Mouse (Mus musculus): ENCODE data around the gene Cubn. TPM values are rescaled to one million over a fixed set of nuclear protein-coding genes. Genes with fewer than 3 reads are reported as not detected.
A peak's percentile ranks its signal among the peaks of the same experiment; 100 is the strongest.

Gene Cubn
- polyA plus RNA-seq, 1 experiment from 2014 or later: 0.29 TPM

DNA sequence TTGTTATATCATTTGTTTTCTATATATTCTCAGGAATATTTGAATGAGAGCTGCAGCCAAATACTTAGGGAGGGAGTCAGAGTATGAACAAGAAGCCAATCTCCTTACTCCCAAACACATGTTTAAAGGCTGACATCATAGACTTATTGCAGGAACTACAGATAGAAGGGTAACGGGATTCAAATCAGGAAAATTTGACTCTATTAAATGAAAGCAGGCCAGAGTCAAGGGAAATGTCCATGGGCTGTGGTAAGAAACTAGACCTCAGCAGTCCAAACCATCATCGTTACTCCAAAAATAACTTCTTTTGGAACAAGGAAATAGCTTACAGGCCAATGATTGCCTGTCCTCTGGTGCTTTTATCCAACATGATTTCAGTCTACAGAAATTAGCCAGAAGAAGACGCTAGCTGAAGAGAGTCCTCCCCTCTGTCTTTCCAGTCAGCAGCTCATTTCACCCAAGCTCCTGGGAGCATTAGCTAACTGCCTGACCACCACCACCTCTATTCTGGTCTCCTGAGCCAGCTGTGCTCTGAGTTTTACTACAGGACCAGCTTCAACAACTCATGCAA, 53.3 kb downstream of the Cubn start:
- Histone ChIP-seq H3K27ac (ENCODE audit: low read depth, low read length) (no peak overlapping the region), H3K27me3 (ENCODE audit: control insufficient read depth, insufficient read depth, low read length) (no peaks in the 10 kb centered on the region), H3K9ac (ENCODE audit: low read length) (no peak overlapping the region), H3K4me1 (ENCODE audit: control insufficient read depth, insufficient read depth, low read length) (no peaks in the 10 kb centered on the region), H3K4me3 (ENCODE audit: low read depth, low read length) (no peak overlapping the region), H3K4me2 (ENCODE audit: low read depth) (no peak overlapping the region), H3K36me3 (ENCODE audit: control insufficient read depth, insufficient read depth, low read length) (no peaks in the 10 kb centered on the region), H3K9me3 (ENCODE audit: control insufficient read depth, low read length) (no peaks in the 10 kb centered on the region)
- WGBS: 94% methylated on average over 3 of the region's 3 CpGs
- no peak for DNase-seq (ENCODE audit: low spot score)
- ATAC-seq (ENCODE audit: insufficient read depth, low FRiP score, low TSS enrichment): no peak

DNA sequence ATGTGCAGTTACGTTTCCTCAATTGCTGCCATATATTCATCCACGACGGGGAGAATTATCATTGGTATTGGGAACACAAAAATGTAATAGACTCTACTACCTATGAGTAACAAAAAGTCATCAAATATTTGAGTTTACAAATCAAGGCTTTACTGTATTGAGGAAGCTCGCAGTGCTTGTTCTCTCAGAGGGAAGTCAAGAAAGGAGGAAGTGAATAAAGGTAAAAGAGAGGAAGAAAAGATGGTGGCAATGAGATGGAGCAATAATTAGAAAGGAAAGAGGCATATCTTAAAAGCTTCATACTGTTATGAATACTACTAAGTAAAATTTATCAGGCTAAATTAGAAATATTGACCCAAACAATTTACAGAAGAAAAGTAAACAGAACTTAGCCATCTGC, 59.6 kb downstream of the Cubn start:
- ATAC-seq (ENCODE audit: insufficient read depth, low FRiP score, low TSS enrichment): no peak
- WGBS: 94% methylated on average over 4 of the region's 4 CpGs

DNA sequence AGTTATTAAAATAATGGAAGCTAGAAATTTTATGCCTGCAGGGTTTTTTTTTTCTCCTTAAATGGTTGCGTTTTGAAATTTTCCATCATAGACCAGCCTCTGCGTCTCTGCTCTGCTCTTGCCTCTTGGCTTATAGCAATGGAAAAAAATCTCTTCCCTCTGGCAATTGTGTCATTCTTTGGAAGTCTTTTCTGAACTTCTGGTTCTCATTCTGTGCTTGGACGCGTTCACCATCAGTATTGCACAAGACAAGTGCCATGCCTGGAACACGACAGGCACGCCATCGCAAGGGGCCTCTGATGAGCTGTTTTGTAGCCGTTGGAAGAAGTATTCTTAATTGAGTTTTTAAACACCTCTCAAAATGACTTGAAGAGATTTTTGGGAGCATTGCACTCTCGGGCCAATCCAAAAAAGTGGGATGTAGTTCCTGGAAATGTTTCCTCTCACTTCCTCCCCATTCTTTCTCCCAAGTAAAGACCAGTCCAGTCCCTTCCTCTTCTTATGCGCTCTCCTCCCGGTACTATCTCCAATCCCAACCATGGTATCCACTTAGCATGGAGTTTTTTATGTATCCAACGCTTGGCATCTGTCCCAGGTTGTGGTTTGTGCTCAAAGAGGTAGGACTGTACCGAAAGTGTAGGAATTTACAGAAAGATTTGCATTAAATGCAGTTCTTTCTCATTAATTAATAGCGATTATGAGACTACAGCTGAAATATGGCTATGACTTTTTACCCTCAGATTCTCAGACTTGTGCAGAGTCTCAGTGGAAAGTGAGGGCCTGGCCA, 69.4 kb downstream of the Cubn start:
- no peaks in the 10 kb centered on the region for H3K9me3 ChIP-seq (ENCODE audit: control insufficient read depth, low read length)
- no peak overlapping the region for H3K27ac ChIP-seq (ENCODE audit: low read depth, low read length)
- H3K4me1 ChIP-seq (ENCODE audit: control insufficient read depth, insufficient read depth, low read length): no peaks in the 10 kb centered on the region
- no peak overlapping the region for H3K4me3 ChIP-seq (ENCODE audit: low read depth, low read length)
- H3K36me3 ChIP-seq (ENCODE audit: control insufficient read depth, insufficient read depth, low read length): no peaks in the 10 kb centered on the region
- no peaks in the 10 kb centered on the region for H3K27me3 ChIP-seq (ENCODE audit: control insufficient read depth, insufficient read depth, low read length)
- no peak overlapping the region for H3K4me2 ChIP-seq (ENCODE audit: low read depth)
- ATAC-seq (ENCODE audit: insufficient read depth, low FRiP score, low TSS enrichment) (no peak), DNase-seq (ENCODE audit: low spot score) (no peak)
- WGBS: 93% methylated on average over 14 of the region's 14 CpGs
- no peak overlapping the region for H3K9ac ChIP-seq (ENCODE audit: low read length)

More for the DNA sequence above, 59.6 kb downstream of the Cubn start:
- Histone ChIP-seq H3K4me3 (ENCODE audit: low read depth, low read length) (no peak overlapping the region), H3K27ac (ENCODE audit: low read depth, low read length) (no peak overlapping the region), H3K4me2 (ENCODE audit: low read depth) (no peak overlapping the region), H3K4me1 (ENCODE audit: control insufficient read depth, insufficient read depth, low read length) (no peaks in the 10 kb centered on the region), H3K9ac (ENCODE audit: low read length) (no peak overlapping the region), H3K36me3 (ENCODE audit: control insufficient read depth, insufficient read depth, low read length) (no peaks in the 10 kb centered on the region), H3K27me3 (ENCODE audit: control insufficient read depth, insufficient read depth, low read length) (no peaks in the 10 kb centered on the region), H3K9me3 (ENCODE audit: control insufficient read depth, low read length) (no peaks in the 10 kb centered on the region)
- DNase-seq (ENCODE audit: low spot score): no peak

DNA sequence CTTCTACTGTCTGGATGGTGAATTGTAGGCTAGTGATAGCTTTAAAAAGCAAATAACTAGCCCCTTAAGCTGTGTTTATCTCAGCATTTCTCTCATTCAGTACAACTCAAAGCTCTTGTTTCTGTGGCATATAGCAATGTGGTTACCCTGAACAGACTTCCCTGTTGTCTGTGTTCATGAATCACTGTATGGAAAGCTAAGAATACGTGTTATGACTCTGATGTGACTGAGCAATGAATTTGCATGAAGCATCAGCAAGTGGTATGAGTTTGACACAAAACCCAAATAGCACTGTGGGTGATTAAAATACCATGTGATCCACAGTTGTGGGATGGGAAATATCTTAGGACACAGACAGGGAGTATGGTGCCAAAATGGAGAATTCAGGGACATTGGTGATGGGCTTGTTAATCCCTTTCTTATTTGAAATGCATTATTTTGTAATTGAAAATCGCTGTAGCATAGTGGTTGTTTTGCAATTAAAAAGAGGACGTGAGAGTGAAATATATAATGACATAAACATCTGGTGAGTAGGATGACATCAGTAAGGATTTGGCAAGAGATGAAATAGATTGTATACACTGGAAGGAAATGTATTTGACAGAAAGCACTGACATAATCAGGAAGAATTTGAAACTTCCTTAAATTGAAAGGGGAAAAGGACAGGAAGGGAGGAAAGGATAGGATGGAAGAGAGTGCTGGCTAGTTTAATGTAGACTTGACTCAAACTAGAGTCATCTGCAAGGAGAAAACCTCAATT, 74.7 kb downstream of the Cubn start:
- DNase-seq (ENCODE audit: low spot score) (no peak), ATAC-seq (ENCODE audit: insufficient read depth, low FRiP score, low TSS enrichment) (no peak)
- WGBS: 83% methylated on average over 3 of the region's 3 CpGs
- Histone ChIP-seq H3K27ac (ENCODE audit: low read depth, low read length) (no peak overlapping the region), H3K9me3 (ENCODE audit: control insufficient read depth, low read length) (no peaks in the 10 kb centered on the region), H3K9ac (ENCODE audit: low read length) (no peak overlapping the region), H3K4me2 (ENCODE audit: low read depth) (no peak overlapping the region), H3K4me3 (ENCODE audit: low read depth, low read length) (no peak overlapping the region), H3K4me1 (ENCODE audit: control insufficient read depth, insufficient read depth, low read length) (no peaks in the 10 kb centered on the region), H3K36me3 (ENCODE audit: control insufficient read depth, insufficient read depth, low read length) (no peaks in the 10 kb centered on the region), H3K27me3 (ENCODE audit: control insufficient read depth, insufficient read depth, low read length) (no peaks in the 10 kb centered on the region)

DNA sequence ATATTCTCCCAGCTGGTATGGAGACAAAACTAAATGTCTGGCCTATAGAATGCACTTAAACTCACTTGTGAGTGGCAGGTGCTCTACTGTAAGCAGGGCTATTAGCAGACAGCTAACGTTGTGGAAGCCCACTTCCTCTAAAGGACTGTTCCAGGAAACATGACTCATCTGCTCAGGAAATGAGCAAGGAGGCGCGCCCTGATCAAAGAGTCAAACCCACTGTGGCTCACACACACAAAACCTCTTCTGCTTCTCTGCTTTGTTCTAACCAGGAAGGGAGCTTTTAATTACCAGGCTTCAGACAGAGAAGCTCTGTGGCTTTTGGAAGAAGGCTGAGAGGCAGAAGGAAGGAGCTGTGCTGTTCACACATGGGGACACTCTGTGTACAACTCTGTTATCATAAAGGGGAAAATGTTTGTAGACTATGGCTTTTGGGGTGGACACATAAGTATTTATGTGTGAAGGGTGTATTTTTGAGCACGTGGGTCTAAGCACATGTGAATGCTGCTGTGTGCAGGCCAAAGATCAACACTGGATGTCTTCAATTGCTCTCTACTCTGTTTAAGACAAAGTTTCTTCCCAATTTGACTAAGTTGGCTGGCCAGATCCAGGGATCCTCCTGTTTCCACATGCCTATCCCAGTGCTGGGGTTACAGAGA, 78.0 kb downstream of the Cubn start:
- no peaks in the 10 kb centered on the region for H3K27me3 ChIP-seq (ENCODE audit: control insufficient read depth, insufficient read depth, low read length)
- 61% methylated on average over 4 of the region's 4 CpGs for WGBS
- H3K4me3 ChIP-seq (ENCODE audit: low read depth, low read length): no peak overlapping the region
- no peak overlapping the region for H3K9ac ChIP-seq (ENCODE audit: low read length)
- H3K36me3 ChIP-seq (ENCODE audit: control insufficient read depth, insufficient read depth, low read length): no peaks in the 10 kb centered on the region
- ATAC-seq (ENCODE audit: insufficient read depth, low FRiP score, low TSS enrichment) (peak; percentile 25; the same call in 1 of the 2 replicates), DNase-seq (ENCODE audit: low spot score) (peak; percentile 22)
- H3K9me3 ChIP-seq (ENCODE audit: control insufficient read depth, low read length): no peaks in the 10 kb centered on the region
- no peaks in the 10 kb centered on the region for H3K4me1 ChIP-seq (ENCODE audit: control insufficient read depth, insufficient read depth, low read length)
- no peak overlapping the region for H3K4me2 ChIP-seq (ENCODE audit: low read depth)
- H3K27ac ChIP-seq (ENCODE audit: low read depth, low read length): no peak overlapping the region

DNA sequence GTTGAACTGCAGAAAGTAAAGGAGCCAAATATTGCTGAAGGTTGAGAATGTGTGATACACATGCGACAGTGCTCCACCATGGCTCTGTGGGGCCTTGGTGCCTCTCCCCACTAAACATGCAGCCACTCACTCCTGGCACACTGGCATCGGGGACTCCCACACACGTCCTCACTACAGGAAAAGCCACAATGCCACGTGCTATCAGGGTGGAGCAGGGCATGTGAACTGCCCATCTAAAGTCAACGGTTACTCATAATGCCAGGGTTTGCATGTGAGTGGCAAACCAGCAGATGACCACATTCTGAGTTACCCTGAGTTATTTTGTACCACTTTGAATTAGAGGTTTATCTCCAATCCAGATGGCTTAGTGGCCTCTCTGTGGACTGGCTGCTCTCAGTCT, 81.0 kb downstream of the Cubn start:
- H3K4me3 ChIP-seq (ENCODE audit: low read depth, low read length): no peak overlapping the region
- no peaks in the 10 kb centered on the region for H3K9me3 ChIP-seq (ENCODE audit: control insufficient read depth, low read length)
- no peak overlapping the region for H3K9ac ChIP-seq (ENCODE audit: low read length)
- no peak overlapping the region for H3K27ac ChIP-seq (ENCODE audit: low read depth, low read length)
- DNase-seq (ENCODE audit: low spot score) (no peak), ATAC-seq (ENCODE audit: insufficient read depth, low FRiP score, low TSS enrichment) (no peak)
- no peaks in the 10 kb centered on the region for H3K4me1 ChIP-seq (ENCODE audit: control insufficient read depth, insufficient read depth, low read length)
- 82% methylated on average over 5 of the region's 5 CpGs for WGBS
- H3K27me3 ChIP-seq (ENCODE audit: control insufficient read depth, insufficient read depth, low read length): no peaks in the 10 kb centered on the region
- no peak overlapping the region for H3K4me2 ChIP-seq (ENCODE audit: low read depth)
- no peaks in the 10 kb centered on the region for H3K36me3 ChIP-seq (ENCODE audit: control insufficient read depth, insufficient read depth, low read length)

DNA sequence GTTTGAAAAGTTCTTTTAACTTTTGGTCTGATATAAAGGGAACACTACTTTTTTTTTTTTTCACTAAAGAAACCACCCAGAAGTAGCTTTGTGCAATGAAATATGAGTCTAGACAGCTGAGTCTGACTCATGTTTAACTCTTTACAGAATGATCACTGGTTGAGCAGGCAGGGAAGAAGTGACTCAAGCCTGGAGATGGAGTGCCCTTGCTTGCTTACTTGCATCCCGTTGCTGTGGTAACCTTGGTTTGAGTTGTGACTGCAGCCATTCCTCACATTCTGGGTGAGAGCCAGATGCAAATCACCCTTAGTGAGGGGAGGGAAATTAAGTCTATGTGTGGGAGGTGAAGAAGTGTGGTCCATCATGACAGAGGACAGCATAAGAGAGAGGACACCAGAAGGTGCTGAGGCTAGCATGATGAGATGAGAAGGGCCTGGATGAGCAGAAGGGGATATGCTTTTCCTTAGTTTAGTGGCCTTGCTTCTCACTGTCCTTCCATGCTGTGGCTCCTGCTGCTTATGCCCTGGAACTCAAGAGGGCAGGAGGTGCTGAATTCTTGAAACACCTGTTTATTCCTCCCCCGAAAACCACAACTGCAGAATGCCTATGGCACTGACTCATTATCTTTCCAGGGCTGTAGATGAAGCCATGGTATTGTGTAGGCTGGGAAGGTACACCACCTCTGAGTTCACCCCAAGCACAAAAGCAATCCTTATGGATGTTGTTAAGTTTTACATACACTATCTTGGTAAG, 81.7 kb downstream of the Cubn start:
- H3K9ac ChIP-seq (ENCODE audit: low read length): no peak overlapping the region
- DNase-seq (ENCODE audit: low spot score): no peak
- no peak for ATAC-seq (ENCODE audit: insufficient read depth, low FRiP score, low TSS enrichment)
- H3K4me3 ChIP-seq (ENCODE audit: low read depth, low read length): no peak overlapping the region
- H3K27me3 ChIP-seq (ENCODE audit: control insufficient read depth, insufficient read depth, low read length): no peaks in the 10 kb centered on the region
- H3K4me1 ChIP-seq (ENCODE audit: control insufficient read depth, insufficient read depth, low read length): no peaks in the 10 kb centered on the region
- H3K36me3 ChIP-seq (ENCODE audit: control insufficient read depth, insufficient read depth, low read length): no peaks in the 10 kb centered on the region
- 88% methylated on average over 2 of the region's 2 CpGs for WGBS
- H3K27ac ChIP-seq (ENCODE audit: low read depth, low read length): no peak overlapping the region
- H3K4me2 ChIP-seq (ENCODE audit: low read depth): no peak overlapping the region
- H3K9me3 ChIP-seq (ENCODE audit: control insufficient read depth, low read length): no peaks in the 10 kb centered on the region

DNA sequence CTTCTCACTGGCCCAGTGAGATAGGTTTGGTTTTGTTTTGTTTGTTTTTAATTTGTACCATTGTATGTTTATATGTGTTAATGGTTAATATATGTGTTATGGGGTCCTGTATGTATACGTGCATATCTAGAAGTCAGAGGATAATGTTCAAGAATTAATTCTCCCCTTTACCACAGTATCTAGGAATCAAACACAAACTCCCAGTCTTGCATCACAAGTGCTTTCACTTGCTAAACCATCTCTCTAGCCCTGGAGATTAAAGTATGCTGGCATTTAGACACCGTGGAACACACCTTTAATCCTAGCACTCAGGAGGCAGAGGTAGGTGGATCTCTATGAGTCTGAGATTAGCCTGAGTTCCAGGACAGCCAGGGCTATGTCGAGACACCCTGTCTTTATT, 83.3 kb downstream of the Cubn start:
- no peaks in the 10 kb centered on the region for H3K9me3 ChIP-seq (ENCODE audit: control insufficient read depth, low read length)
- H3K4me3 ChIP-seq (ENCODE audit: low read depth, low read length): no peak overlapping the region
- H3K4me1 ChIP-seq (ENCODE audit: control insufficient read depth, insufficient read depth, low read length): no peaks in the 10 kb centered on the region
- H3K4me2 ChIP-seq (ENCODE audit: low read depth): no peak overlapping the region
- H3K27me3 ChIP-seq (ENCODE audit: control insufficient read depth, insufficient read depth, low read length): no peaks in the 10 kb centered on the region
- H3K36me3 ChIP-seq (ENCODE audit: control insufficient read depth, insufficient read depth, low read length): no peaks in the 10 kb centered on the region
- ATAC-seq (ENCODE audit: insufficient read depth, low FRiP score, low TSS enrichment) (no peak), DNase-seq (ENCODE audit: low spot score) (no peak)
- no peak overlapping the region for H3K9ac ChIP-seq (ENCODE audit: low read length)
- no peak overlapping the region for H3K27ac ChIP-seq (ENCODE audit: low read depth, low read length)
- 89% methylated on average over 3 of the region's 3 CpGs for WGBS

Data from neural tube, embryonic 11.5 days (tissue).